Mouse (Mus musculus) heart, postnatal 0 days (tissue): ENCODE results near the gene Hoxa11.

Source experiments
- CTCF ChIP-seq: IDR thresholded peaks from 2 replicates; pipeline ENCODE4 v1.5.1; 2016; ENCODE audit warnings: antibody characterized with exemption, control low read depth, low read depth
- EP300 ChIP-seq: IDR thresholded peaks from 2 replicates; pipeline ENCODE4 v1.6.1; 2016; ENCODE audit warnings: antibody characterized with exemption, low read depth

GRCm38 (mm10) chr6:52232568-52232965, 13.0 kb downstream of the Hoxa11 start:
- TF ChIP-seq CTCF (no peak), EP300 (no peak)
